Mouse (Mus musculus) testis, postnatal 14 days (tissue): ENCODE data around the gene Tmem131.
"Not testable (repeated sequence)": the region's sequence is repeated elsewhere in the genome, so short reads cannot be mapped to it uniquely, and the experiment has no call there.

ENCODE experiments used
- DNase-seq: peaks from one replicate; pipeline ENCODE4 v3.0.0; 2021; ENCODE audit warnings: low spot score

Gene Tmem131

GRCm38 (mm10) chr1:36830913-36831866 lies 112.3 kb downstream of the Tmem131 start:
- DNase-seq = no peak

DNA sequence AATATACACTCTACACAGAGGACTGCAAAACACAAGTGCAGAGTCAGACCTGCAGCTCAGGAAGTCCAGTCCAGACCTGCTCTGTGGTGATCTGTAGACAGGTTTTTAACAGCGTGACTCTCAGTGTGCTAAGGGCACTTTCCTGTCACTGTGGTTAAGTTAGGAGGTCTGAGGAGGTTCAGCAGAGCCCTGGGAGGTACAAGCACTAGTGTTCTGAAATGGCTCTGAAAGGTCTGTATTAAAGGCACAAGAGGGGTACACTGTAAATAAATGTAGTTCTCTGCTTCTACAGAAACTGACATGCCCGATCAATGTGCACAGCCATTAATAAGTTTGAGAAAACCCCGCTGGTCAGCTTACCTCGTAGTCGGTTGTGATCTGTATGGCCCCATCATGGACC lies 119.1 kb downstream of the Tmem131 start:
- DNase-seq = no peak

DNA sequence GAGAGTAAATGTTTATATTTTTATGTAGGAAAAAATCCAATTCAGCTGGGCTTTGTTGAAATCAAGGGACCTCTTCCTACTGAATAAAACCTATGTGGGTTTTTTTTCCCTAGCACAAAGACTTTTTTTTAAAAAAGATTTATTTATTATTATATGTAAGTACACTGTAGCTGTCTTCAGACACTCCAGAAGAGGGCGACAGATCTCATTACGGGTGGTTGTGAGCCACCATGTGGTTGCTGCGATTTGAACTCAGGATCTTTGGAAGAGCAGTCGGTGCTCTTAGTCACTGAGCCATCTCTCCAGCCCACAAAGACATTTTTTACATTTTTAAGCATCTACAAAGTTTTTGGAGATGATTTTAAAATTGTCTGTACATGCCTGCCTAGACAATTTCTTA lies 121.5 kb downstream of the Tmem131 start:
- not testable (repeated sequence) for DNase-seq

DNA sequence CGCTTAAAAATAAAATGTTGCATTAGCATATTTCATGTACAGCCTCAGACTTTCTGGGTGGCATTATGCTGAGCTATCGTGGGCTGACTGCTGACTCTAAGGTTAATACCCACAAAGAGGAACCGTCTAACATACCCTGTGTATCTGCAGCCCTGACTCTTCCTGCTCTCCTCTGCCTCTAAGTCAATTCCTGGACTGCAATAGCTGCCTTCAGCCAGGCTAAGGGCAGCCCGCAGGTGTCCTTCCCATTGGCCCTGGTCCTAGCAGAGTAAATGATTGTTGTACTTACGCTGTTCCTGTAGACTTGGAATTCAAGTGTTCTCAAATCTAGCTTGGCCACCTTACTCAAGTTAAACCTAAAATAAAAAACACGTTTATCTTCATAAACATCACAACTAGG lies 128.3 kb downstream of the Tmem131 start:
- no peak for DNase-seq

GRCm38 (mm10) chr1:36814271-36814903 lies 129.1 kb downstream of the Tmem131 start:
- DNase-seq = no peak

DNA sequence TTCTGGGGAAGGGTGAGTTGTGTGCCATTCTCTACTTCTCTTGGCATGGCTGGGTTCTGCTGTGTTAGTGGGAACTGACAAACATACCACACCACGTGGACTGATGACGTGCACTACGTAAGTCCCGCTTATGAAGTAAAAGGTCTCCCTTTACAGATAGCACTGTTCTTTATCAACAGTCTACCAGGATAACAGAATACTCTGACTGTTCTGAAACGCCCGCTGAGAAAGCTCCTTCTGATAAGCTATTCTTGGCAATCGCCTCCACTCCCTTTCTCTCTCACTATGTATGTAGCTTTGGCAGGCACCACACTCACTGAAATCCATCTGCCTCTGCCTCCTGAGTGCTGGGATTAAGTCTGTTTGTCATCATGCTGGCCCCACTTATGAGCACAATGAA lies 130.1 kb downstream of the Tmem131 start:
- peak; percentile 26 for DNase-seq

GRCm38 (mm10) chr1:36811806-36812205 lies 131.7 kb downstream of the Tmem131 start:
- DNase-seq = no peak

GRCm38 (mm10) chr1:36807782-36808565 lies 135.5 kb downstream of the Tmem131 start:
- no peak for DNase-seq

DNA sequence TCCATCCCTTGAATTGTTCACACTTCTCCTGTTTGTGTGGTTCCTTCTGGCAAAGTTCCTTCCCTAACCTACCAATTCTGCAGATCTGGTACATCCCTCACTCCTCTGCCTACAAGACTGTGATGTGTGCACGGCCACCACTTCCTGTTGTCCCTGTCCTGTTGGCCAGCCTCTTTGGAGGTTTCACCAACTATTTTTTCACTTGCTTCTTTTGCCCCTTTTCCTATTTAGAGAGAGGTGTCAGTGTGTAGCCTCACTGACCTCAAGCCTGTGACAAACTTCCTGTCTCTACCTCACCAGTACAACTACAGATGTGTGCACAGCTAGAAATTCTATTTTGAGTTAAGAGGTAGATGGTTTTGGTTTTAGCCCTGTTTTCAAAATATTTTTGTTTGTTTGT lies 136.4 kb downstream of the Tmem131 start:
- DNase-seq = no peak

DNA sequence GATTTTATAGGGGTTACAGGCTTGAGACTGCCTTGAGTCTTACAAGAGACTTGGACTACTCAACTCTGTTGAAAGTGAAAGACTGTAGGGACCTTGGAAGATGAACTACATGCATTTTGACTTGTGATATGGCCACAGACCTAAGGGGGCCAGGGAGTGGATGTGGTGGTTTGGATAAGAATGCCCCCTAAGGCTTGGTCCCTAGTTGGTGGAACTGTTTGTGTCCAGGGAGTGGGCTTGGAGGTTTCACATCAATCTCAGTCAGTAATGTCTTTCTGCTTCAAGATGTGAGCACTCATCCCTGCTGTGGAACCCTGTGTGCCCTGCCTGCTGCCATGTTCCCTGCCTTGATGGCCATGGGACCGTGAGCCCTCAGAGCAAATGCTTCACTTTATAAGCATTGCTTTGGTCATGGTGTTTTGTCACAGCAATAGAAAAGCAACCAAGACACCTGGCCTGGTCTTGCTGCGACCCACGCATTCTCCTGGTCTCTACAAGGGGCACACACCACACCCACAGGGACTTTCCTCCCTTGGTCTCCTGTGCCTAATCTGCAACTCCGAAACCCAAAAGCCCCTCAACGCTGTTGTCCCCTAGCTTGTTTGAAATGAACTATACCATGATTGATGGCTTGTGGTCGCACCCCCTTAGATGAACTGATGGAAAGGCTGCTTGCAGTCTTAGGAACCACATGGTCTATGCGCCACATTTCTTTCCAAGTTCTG lies 137.1 kb downstream of the Tmem131 start:
- no peak for DNase-seq

DNA sequence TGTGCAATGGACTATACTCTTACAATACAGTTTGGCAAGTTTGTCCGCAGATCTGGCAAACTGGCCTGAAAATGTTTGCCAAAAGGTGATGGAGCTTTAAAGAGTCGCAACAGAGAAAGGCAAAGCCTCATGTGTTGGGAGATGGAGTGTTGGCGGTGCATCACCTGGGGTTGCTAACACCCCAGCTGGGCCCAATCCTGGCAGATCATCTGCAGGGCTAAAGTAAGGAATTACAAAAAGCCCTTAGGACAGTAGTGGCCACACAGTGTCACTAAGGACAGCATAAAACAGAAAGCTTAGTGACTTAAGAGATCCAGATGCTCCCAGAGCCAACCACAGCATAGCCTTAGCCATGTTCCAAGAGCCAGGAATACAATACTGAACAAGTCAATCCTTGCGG lies 138.6 kb downstream of the Tmem131 start:
- no peak for DNase-seq

DNA sequence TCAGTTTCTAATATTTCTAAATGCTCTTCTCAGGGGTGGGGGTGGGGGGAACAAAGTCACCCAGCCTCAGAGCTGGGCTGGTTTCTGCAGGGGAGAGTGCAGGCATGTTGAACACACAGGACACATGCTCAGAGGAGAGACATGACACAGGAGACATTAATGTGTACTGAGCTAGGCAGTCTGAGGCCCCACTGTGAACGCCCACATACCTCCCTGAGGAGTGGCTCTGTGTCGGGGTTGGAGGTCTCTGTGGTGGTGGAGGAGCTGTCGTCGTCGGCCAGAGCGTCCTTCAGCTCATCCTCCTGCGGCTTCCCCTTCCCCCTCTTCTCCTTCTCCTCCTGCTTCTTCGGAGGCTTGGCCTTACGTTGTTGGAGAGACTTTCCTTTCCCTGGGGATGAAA lies 139.2 kb downstream of the Tmem131 start:
- no peak for DNase-seq

GRCm38 (mm10) chr1:36800379-36801011 lies 143.0 kb downstream of the Tmem131 start:
- no peak for DNase-seq

- DNase-seq = no peak
Observed at GRCm38 (mm10) chr1:36797481-36797880, 146.0 kb downstream of the Tmem131 start.

DNA sequence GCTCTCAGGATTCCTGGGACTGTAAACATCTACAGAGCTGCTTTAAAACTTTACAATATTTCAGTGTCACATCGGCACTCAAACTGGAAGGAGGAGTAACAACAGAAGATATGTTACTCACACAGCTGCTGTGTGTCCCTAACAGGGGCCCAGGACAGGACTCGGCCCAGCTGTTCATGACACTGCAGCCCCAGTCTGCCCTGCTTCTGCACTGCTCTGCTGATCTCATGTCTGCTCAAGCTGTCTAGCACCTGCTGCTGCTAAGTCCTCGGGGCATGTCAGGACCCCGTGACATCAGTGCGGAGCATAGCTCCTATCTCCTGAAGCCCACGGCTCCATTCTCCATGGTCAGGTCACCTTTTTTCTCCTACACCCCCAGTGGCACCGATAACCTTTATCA lies 146.8 kb downstream of the Tmem131 start:
- DNase-seq = no peak

- no peak for DNase-seq
Observed at GRCm38 (mm10) chr1:36789416-36789815, 154.1 kb downstream of the Tmem131 start.

DNA sequence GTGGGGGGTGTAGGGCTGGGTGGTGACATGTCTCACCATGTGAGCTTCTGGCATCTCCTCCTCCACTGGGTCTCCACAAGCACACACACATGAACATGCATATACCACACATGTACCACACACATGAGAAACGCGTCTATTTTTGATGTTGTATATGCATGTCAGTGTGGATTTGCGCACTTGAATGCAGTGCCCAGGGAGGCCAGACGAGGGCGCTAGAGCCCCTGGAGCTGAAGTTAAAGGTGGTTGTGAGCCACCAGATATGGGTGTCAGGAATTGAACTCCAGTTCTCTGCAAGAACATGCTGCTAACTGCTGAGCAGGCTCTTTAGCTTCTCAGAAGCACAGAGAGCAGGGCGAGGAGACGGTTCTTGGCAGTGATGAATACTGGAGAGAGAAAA lies 157.1 kb downstream of the Tmem131 start:
- peak; percentile 51 for DNase-seq

- no peak for DNase-seq
Observed at GRCm38 (mm10) chr1:36785238-36785641, 158.2 kb downstream of the Tmem131 start.

DNA sequence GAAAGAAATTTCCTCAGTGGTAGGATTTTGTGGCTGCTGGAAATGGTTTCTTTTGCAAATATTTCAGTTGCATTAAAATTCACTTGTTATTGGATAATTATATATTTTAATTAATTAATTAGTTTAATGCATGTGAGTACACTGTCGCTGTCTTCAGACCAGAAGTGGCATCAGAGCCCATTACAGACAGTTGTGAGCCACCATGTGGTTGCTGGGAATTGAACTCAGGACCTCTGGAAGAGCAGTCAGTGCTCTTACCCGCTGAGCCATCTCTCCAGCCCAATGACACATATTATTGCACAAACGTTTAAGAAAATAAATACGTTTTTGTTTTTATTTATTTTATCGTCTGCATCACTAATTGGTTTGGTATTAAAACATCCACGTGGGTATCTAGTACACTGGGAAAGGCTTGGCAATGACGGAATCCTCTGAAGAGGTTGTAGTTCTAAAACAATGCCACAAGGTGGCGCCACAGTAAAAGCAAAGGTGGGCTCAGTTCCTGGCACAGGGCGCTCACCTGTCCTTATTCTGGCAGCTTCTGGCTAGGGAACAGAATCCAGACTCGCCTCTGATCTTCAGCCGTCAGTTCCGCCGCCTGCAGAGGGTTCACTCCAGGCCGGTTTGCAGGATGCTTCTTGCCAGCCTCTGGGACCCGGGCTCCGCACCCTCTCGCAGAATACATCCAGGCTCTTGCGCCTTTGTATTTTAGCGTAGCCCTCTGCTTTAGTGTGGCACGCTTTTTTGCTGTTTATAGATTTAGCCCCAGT lies 158.9 kb downstream of the Tmem131 start:
- DNase-seq = peak; percentile 76

DNA sequence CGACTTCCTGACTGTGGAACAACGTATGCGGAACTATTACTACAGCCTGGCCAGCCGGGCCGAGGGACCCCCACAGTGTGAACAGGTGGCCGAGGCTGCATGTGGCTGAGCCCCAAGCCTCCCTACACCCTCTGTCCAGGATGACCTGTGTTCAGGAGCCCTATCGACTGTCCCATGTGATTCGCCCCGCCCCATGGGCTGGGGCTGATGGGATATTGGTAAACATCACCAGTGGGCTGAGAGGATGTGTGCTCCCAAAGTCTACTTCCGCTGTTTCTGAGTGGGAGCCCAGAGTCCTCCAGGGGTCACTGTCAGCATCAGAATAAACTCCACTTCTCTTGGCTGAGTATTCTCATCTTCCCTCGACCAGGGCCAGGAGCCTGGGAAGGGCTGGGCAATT lies 161.0 kb downstream of the Tmem131 start:
- no peak for DNase-seq

GRCm38 (mm10) chr1:36780793-36781192 lies 162.7 kb downstream of the Tmem131 start:
- no peak for DNase-seq
